Mouse (Mus musculus) kidney, postnatal 36 days (tissue): ENCODE data around the gene Gm5678.

Experiments used
- DNase-seq, 2 experiments: peaks; one replicate each; pipeline ENCODE4 v3.0.0; 2021 to 2022; ENCODE audit warnings: mixed read lengths in 2 of 2

Gene Gm5678

DNA sequence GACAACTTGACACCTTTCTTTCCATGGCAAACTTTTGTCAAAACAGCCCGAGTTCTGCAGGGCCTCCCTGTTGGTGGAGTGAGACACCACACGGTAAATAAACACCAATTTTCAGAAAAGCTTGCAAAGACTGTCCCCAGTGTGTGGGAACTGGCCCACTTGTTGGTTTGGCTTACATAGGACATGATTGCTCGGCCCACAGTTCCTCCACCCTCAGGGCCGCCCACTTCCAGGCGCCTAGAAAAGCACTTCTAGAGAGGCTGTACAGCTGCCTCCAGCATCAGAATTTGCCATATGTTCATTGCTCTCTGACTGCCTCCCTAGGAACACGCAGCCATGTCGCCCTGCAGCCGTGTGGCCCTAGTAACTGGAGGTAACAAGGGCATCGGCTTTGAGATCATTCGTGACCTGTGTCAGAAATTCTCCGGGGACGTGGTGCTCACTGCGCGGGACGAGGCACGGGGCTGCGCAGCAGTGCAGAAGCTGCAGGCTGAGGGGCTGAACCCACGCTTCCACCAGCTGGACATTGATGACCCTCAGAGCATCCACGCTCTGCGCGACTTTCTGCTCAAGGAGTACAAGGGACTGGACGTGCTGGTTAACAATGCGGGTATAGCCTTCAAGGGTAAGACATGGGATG, at the start of gene Gm5678:
Gene Gm5678, plus strand, starts transcription at position 337 of the 640 bp plus-strand sequence.
- no peak for DNase-seq

DNA sequence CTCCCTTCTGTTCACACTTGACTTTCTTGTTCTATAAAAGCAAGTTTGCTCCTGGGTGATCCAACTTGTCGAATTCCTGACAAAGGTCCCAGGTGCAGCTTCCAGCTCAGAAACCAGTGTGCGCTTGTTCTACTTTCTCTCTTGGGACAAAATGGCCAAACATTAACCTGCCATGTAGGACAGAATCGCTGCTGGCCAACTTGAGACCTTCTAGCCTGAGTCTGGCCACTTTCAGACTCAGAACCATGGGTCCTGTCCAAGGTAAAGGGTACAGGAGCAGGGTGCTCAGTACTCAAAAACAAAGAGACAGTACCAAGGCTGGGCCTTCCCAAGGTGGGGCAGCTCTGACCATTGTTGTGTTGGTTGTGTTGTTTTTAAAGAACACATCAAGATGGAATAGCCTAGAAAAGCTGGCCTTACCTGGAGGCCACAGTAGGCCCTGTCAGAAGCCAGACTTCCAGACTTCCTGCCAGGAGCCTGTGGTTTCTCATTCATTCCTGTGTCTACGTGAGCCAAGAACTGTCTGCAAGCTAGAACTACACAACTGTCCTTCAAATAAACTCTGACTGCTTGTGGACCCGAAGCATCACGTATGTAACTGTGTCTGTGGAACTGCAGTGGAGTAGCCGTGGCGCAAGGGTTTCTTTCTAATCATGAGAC, 49.4 kb upstream of the Gm5678 start:
- DNase-seq = peak; percentile 38 to 62

DNA sequence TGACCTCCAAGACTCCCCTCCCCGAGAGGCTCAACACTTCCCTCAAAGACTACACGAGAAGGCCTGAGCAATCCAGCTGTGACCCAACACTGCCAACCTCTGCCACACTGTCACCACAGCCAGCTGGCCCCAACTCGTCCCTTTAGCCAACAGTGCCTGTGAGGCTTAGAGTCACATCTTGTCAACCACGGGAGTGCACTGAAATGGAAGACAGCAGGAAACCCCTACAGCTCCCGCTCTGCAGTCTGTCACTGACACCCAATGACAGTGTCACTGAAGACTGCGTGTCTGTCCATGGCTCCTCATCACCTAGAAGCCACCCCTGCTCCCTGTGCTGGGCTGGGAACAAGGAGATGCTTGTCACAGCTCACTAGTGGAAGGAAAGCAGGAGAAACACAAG, 46.8 kb upstream of the Gm5678 start:
- DNase-seq = no peak

DNA sequence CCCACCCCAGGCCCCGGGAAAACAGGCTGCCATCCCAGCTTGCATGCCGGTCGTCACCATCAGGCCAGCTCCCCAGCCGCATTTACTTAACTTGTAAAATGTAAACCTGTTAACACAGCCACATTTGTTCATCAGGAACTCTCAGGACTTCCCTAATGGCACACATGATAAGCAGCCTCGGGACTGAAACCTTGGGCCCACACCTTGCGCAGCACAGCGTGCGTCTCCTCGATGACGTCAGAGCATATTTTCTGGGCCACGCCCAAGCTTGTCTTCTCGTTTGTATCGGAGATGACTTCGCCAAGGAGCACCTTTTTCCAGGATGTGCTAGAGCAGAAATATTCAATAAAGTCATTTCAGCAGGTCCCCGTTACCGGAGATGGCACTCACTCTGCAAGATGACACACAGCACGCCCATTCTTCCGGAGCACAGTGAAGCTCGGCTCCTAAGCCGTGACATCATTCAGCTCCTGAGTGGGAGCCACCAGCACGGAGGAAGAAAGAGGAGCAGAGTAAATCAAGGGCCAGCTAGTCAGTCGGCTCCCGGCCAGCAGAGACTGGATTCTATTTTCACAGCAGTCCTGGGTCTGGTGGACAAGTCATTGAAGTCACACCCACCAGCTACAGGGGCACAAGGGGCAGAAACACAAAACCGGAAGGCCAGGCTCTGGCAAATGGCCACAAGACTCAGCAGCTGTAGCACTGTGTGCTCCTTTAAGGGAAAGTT, 42.8 kb upstream of the Gm5678 start:
- no peak for DNase-seq

DNA sequence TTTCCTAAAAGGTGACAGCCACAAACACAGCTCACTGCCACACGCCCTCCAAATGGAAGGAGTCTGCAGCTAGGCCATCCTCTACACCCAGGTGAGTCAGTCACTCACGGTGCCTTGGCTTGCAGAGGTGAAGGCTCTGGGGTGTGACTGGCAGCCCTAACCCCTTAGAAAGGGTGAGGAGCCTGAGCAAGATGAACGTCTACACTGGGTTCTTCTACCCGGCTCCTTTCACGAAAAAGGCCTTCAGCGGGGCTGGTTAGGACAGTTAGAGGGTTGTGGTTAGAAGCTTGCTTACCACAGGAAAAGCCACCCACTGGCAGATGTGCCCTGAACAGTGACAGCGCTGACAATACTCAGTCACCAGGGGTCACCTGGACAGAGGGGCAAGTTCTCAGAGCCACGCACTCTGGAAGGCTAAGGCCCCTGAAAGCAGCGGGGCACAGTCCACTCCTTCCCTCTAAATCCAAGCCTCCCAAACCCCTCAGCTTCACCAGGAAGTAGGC, 42.1 kb upstream of the Gm5678 start:
- no peak for DNase-seq

DNA sequence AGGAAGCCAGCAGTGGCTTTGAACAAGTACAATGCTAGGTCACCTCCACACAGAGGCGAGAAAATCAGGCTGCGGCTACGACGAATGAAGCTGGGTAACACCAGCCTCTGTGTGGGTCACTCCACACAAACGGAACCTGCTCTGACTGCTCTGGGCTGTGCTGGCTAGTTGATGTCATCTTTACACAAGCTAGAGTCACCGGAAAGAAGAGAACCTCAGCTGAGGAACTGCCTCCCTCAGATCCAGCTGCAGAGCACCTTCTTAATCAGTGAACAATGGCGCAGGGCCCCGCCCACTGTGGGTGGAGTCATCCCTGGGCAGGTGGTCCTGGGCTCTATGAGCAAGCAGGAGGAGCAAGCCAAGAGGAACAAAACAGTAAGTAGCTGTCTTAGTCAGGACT, 41.5 kb upstream of the Gm5678 start:
- DNase-seq = no peak

DNA sequence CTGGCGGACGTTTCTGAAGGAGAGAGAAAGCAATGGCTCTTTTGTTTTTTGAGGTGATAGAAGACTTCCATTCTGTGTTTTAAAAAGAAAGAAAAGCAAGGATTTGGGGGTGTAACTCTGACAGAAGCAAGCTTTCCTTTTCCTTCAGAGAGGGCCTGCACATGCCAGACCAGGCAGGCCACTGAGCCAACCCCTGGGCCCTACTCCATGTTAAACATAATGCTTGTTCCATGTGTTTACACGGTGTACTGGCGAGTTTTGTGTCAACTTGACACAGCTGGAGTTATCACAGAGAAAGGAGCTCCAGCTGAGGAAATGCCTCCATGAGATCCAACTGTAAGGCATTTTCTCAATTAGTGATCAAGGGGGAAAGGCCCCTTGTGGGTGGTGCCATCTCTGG, 39.6 kb upstream of the Gm5678 start:
- no peak for DNase-seq

DNA sequence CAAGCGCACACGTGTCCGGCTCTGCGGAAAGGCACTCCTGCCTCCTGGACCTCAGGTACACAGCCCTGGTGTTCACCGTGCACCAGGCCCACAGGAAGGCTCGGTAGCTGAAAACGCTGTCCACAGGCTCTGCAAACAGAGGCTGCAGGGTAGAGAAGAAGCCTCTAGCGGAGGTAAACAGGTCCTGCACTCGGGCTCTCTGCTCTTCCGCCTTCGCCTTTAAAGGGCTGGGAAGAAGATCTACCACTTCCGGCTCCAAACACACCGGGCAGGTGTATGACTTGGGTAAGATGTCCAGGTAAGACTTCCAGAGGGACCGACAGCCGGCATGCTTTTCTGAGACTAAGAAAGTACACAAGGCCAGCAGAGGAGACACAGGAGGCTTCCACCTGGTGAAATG, 37.0 kb upstream of the Gm5678 start:
- DNase-seq = no peak

DNA sequence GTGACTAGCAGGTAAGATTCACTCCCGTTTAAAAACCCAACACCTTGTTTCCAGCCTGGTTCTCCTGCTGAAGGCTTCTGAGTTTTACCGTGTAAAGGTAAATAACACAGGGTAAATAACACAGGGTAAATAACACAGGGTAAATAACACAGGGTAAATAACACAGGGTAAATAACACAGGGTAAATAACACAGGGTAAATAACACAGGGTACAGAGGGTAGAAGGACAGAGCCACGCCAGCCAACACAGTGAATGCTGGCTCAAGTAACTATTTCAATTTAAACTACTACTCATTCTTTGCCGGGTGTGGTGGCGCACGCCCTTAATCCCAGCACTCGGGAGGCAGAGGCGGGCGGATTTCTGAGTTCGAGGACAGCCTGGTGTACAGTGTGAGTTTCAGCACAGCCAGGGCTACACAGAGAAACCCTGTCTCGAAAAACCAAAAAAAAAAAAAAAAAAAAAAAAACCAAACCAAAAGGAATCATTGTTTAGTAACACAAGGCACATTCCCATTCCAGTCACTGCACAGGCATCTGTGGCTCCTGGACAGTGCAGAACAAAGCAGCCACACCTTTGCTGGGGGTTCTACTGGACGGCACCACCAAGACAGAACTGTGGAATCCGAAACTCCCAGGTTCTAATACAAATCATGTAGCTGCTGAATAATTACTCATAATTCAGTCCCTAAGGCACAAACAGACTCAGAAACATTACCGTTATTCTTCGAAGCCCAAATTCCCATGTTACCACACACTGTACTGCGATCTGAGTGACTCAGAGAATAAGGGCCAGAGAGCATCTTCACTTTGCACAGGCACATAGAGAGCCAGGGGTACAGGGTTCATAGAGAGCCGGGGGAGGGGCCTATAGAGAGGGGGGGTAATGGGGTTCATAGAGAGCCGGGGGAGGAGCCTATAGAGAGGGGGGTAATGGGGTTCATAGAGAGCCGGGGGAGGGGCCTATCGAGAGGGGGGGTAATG, 36.2 kb upstream of the Gm5678 start:
- DNase-seq = no peak

DNA sequence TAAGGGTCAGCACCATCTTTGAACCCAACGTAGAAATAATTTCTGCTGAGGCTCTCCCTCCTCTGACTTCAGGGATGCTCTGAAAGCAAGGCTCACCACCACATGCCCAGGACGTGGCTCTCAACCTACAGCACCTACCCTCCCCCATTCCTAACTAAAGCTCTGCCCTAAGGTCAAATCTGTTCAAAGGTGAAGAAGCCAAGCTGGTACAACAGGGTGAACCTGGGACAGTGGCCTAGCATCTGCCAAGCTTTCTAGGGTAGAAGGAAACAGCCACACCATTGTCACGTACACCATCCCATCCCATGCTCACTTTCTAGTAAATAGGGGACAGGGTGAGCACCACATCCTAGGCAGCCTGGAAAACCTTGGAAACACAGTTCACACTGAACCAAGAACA, 35.2 kb upstream of the Gm5678 start:
- DNase-seq = no peak

DNA sequence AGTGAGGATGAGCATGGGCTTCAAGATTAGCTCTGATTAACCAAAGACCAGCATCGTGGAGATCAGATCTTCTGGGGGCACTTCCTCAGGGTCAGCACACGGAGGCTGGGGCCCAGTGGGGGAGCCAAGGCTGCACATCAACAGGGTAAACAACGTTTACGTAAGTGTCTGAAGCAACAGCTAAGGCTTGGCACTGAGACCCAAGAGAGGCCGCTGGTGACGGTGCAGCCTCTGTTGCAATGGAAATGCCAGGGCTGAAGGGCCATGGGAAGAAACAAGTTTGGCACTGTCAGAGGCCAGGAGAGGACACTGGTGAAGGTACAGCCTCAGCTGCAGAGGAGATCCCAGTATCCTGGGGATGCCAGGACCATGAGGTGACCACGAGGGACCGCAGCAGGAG, 34.5 kb upstream of the Gm5678 start:
- DNase-seq = no peak

DNA sequence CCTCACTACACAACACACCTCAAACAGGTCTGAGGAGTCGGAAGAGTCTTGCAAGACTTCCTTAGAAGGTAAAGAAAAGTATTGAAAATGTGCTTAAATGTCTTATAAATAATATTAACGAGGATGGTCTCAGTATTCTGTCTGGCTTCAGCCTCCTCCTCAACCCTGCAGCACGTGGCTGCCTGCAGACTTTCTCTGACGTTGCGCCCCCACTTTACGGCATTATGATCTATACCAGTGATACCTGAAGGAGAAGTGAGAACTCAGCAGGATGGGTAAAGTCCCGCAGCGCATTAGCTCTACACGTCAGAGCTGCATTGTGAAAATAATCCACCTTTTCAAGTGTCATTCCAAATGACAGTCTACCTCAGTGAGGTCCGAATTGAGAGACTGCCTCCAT, 33.4 kb upstream of the Gm5678 start:
- DNase-seq = no peak

DNA sequence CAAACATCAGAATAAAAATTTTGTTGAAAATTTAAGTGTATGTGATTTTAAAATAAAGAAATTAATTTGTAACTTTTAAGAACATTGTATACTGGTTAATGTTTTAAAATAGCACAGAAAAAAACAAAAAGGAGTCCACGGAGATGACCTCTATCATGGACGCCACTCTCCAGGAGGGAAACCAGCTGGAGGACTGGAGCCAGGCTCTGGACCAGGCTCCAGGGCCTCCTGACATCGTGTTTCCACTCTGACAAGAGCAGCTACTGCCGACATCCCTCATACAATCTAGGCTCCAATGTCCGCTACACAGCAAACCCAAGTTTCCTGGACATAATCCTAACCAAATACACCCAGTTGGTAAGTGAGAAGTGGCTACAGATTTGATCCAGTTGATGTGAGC, 32.1 kb upstream of the Gm5678 start:
- no peak for DNase-seq

DNA sequence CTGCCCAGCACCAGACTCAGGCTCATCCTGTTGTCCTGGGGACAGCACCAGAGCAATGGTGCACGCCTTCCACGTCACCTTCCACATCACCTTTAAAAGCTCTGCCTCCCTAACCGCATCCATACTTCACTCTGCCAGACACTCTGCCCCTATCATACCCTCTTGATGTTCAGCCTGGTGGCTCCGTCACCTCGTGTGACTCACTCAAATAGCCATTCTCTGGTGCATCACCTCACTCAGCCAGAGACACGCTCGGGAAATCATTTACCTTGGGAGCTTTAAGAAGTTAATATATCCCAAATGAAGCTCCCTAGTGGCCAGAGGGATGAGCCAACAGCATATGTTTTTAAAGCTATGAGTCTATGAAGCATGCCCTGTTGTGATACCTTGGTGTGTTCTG, 31.1 kb upstream of the Gm5678 start:
- DNase-seq = peak in 1 of 2 experiments; percentile 54

DNA sequence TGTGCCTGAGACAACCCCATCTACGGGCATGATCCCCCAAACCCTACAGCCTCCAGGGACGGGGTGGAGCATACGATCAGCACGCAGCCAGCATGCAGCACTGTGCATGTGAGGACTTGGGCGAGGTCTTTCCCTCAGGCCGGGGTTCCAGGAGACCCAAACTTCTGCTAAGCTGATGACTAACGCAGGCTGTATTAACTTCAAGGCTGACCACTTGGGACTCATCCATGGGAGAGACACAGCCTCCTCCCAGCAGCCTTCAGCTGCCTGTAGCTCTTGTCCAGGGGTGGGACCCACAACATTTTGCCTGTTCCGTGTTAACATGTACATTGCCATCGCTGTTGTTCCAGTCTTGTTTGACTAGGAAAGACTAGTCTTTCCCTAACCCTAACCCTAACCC, 30.3 kb upstream of the Gm5678 start:
- no peak for DNase-seq

DNA sequence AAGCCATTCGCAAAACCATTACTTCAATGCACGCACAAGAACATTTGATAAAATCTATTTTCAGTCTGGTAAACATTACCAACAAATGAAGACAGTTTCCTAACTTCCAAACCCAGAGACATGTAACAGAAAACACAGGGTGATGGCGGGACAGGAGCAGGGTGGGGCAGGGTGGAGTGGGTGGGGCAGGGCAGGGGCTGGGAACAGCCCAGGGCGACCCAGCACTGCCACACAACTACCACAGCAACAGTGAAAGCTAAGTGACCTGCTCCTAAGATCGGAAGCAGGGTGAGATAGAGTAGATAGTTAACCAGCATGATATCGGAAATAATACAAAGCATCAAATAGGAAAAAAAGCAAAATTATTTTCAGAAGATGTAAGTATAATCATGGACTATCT, 28.4 kb upstream of the Gm5678 start:
- DNase-seq = no peak

DNA sequence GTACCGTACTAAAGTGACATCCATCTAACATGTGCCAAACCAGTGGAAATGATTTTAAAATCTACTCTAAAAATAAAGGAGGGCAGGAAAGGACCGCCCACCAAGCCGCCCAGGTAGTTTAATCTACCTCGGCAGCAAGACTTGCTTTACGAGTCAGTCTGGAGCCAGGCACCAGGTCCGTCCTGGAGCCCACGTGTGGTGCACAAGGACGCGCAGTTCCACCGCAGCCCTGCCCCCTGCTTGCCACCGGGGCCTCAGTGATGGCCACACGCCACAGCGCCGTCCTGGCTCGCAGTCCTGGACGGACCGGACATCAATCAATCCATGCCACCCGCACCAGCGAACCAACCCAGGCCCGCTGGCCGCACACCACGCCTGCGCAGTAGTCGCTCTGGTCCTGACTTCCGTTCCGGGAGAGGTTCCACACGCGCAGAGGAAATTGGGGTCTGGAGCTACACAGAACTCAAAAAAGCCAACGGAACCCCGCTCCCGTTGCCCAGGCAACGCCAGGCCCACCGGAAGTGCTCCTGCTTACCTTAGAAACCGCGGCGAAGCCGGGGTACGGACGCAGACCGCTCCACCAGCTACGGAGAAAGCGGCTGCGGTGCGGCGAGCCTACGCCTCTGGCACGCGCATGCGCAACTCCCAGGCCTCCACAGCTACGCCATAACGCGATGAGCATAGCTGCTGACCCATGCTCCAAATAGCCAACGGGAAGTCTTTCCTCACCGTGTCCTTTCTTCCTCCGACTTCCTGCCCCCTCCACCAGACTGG, 24.3 kb upstream of the Gm5678 start, which contains the start of gene Setd4:
Gene Setd4, minus strand, starts transcription at position 625 of the 774 bp plus-strand sequence.
- peak; percentile 97 for DNase-seq

DNA sequence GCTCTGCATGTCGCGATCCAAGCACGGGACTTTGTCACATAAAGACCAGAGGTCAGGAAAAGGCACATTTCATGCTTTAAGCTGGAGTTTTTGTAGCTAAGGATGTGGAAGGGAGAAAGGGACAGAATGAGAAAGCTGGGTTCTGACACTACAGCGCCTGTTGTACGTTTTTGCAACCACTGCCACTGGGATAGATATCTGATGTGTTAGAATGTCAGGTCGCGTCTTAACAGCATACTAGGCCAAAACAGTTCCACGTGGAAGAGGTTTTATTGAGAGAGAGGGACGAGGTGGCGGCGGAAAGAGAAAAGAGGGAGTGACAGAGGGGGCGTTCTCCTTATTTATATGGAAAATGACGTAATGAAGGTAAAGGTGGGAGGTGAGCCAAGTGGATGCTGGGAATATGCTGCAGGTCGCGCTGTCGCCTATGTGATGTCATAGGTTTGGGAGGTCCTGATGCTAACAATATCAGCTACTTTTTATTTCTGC, 23.4 kb upstream of the Gm5678 start:
- no peak for DNase-seq

DNA sequence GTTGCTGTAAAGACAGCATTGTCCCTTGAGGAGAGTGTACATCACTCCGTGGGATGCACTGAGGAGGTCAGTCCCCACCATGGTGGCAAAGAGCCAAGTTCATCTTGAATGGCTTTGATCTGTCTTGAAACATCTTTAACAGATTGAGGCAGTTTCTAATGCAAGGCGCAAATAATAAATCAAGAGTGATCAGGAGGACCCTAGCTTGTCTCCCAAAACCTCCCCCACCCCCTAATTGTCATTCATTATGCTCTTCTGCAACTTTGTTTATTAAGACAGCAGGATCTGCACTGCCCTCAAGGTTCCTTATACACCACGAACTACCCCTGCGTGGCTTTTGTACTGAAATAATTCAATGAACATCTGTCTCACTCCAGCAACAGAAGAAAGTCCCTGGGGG, 22.3 kb upstream of the Gm5678 start, which contains the start of gene Cbr1:
Gene Cbr1, plus strand, starts transcription at position 301 of the 400 bp plus-strand sequence.
- no peak for DNase-seq

DNA sequence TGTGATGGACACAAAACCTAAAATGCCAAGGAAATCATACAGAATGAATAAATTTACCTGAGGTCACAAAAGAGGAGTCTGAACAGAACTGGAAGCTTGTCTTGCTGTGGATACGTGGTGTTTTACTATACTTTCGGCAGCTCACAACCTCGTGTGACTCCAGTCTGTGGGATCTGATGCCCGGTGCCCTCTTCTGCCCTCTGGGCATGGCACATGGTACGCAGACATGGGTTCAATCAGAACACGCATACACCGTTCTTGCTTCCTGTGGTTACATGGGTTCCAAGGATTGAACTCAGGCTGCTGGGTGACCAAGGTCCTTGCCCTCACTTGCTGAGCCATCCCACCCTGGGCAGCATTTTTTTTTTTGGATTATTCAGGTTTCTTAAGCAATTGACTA, 21.8 kb upstream of the Gm5678 start:
- DNase-seq = no peak

DNA sequence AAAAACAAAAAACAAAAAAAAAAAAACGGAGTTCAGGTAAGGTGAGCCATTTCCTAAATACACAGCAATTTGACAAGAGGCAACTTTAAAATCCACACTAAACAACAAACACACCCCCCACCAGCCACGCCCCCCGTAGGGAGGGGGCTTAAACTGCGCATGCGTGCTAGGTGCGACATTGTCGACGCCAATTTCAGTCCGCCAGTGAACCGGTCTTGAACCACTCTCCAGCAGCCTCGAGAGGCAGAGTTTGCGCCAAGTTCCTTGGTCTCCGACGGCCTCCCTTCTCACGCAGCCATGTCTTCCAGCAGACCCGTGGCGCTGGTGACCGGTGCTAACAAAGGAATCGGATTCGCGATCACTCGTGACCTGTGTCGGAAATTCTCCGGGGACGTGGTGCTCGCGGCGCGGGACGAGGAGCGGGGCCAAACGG, 20.2 kb upstream of the Gm5678 start:
- DNase-seq = peak; percentile 87 to 91

DNA sequence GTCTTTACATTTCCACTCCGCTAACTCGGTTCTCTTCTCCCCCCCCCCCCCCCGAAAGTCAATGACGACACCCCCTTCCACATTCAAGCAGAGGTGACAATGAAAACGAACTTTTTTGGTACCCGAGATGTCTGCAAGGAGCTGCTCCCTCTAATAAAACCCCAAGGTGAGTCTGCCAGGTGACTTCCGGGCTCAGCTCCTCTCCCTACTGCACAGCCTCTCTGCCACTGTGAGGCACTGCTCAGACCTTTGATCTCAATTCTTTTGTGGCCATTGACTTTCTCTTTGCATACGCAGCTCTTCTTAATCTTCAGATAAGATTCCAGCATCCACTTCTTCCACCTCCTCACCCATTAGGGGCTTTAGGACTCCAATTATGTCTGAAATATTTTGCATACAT, 19.2 kb upstream of the Gm5678 start:
- DNase-seq = no peak
